Mouse (Mus musculus): ENCODE measurements around the gene Atxn2l.

DNA sequence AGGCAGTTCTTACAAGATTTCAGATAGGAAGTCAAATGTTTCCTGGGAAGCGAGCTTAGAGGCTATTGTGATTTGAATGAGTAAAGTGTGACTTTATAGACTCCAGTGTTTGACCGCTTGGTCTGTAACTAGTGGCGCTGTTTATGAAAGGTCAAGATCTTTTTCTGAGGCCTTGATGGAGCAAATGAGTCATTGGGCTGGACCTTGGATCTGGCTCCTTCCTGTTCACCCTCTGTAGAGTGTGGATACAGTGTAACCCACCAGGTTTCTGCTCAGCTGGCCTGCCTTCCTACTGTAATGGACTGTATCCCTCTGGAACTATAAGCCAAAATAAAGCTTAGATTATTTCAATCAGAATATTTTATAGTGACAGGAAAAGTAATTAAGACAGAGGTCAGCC lies 8.1 kb upstream of the Atxn2l start:
- TF ChIP-seq CTCF (IDR thresholded peaks at IDR 0.05; ENCODE audit: low read depth) = no peak
- TF ChIP-seq EP300 (optimal IDR thresholded peaks at IDR 0.05) = no peak
